Mouse (Mus musculus): ENCODE measurements at regions not wholly inside any gene's neighbourhood (a gene's known extent, or its start where the extent isn't known, plus 50 kb on each side); places are given as distances from the start of the nearest gene placed in this dataset.
A peak's percentile ranks its signal among the peaks of the same experiment; 100 is the strongest.

GRCm38 (mm10) chr1:47076423-47076822, 183.8 kb upstream of the Slc39a10 start:
- Histone ChIP-seq H3K27me3 (ENCODE audit: control insufficient read depth, insufficient read depth, low read length) (no peaks in the 10 kb centered on the region), H3K4me1 (ENCODE audit: control insufficient read depth, insufficient read depth, low read length) (no peaks in the 10 kb centered on the region), H3K36me3 (ENCODE audit: control insufficient read depth, insufficient read depth) (no peaks in the 10 kb centered on the region), H3K27ac (ENCODE audit: low read length) (no peak overlapping the region), H3K4me2 (ENCODE audit: low read depth, low read length) (no peak overlapping the region), H3K9ac (ENCODE audit: low read length) (no peak overlapping the region), H3K9me3 (replicated peaks; ENCODE audit: control insufficient read depth, low read length) (no peaks in the 10 kb centered on the region), H3K4me3 (ENCODE audit: low read length) (no peak overlapping the region)
- 81% methylated on average over 7 of the region's 7 CpGs for WGBS
- no peak for ATAC-seq (replicated peaks; ENCODE audit: extremely low read depth, insufficient read depth, low FRiP score)

- H3K36me3 ChIP-seq (ENCODE audit: control insufficient read depth, insufficient read depth) = no peaks in the 10 kb centered on the region
- H3K9ac ChIP-seq (ENCODE audit: low read length) = no peak overlapping the region
- no peaks in the 10 kb centered on the region for H3K9me3 ChIP-seq (replicated peaks; ENCODE audit: control insufficient read depth, low read length)
- no peaks in the 10 kb centered on the region for H3K27me3 ChIP-seq (ENCODE audit: control insufficient read depth, insufficient read depth, low read length)
- H3K4me2 ChIP-seq (ENCODE audit: low read depth, low read length) = no peak overlapping the region
- no peak overlapping the region for H3K4me3 ChIP-seq (ENCODE audit: low read length)
- no peak overlapping the region for H3K27ac ChIP-seq (ENCODE audit: low read length)
- no peak for ATAC-seq (replicated peaks; ENCODE audit: extremely low read depth, insufficient read depth, low FRiP score)
- H3K4me1 ChIP-seq (ENCODE audit: control insufficient read depth, insufficient read depth, low read length) = no peaks in the 10 kb centered on the region
- WGBS = 60% methylated on average over 1 of the region's 1 CpGs
Measured at GRCm38 (mm10) chr1:47058149-47058548, 165.5 kb upstream of the Slc39a10 start.

GRCm38 (mm10) chr1:47057344-47057743, 164.7 kb upstream of the Slc39a10 start:
- ATAC-seq (replicated peaks; ENCODE audit: extremely low read depth, insufficient read depth, low FRiP score) = no peak
- Histone ChIP-seq H3K4me1 (ENCODE audit: control insufficient read depth, insufficient read depth, low read length) (no peaks in the 10 kb centered on the region), H3K9ac (ENCODE audit: low read length) (no peak overlapping the region), H3K4me3 (ENCODE audit: low read length) (no peak overlapping the region), H3K4me2 (ENCODE audit: low read depth, low read length) (no peak overlapping the region), H3K27me3 (ENCODE audit: control insufficient read depth, insufficient read depth, low read length) (no peaks in the 10 kb centered on the region), H3K27ac (ENCODE audit: low read length) (no peak overlapping the region), H3K9me3 (replicated peaks; ENCODE audit: control insufficient read depth, low read length) (no peaks in the 10 kb centered on the region), H3K36me3 (ENCODE audit: control insufficient read depth, insufficient read depth) (no peaks in the 10 kb centered on the region)
- 70% methylated on average over 3 of the region's 3 CpGs for WGBS

DNA sequence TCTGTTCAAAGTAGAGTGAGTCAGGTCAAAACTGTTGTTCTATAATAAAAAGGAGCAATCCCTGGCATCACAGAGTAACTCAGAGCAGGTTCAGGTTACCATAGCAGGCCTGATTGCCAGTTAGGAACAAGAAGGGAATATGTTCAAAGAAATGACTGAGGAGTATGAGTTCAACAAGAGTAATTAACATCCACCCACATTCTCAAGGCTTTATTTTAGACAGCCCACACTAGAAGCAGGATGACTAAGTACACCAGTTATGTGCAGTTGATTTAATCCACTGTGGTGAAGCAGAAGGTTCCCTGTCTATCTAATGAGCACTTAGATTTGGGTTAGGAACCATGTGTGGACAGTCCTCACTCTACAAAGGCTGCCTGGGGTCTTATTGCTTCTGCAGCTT, 158.5 kb upstream of the Slc39a10 start:
- ATAC-seq (replicated peaks; ENCODE audit: extremely low read depth, insufficient read depth, low FRiP score) = no peak
- Histone ChIP-seq H3K27ac (ENCODE audit: low read length) (no peak overlapping the region), H3K4me1 (ENCODE audit: control insufficient read depth, insufficient read depth, low read length) (no peaks in the 10 kb centered on the region), H3K4me3 (ENCODE audit: low read length) (no peak overlapping the region), H3K27me3 (ENCODE audit: control insufficient read depth, insufficient read depth, low read length) (no peaks in the 10 kb centered on the region), H3K36me3 (ENCODE audit: control insufficient read depth, insufficient read depth) (no peaks in the 10 kb centered on the region), H3K4me2 (ENCODE audit: low read depth, low read length) (no peak overlapping the region), H3K9me3 (replicated peaks; ENCODE audit: control insufficient read depth, low read length) (no peaks in the 10 kb centered on the region), H3K9ac (ENCODE audit: low read length) (no peak overlapping the region)

- H3K9me3 ChIP-seq (replicated peaks; ENCODE audit: control insufficient read depth, low read length) = no peaks in the 10 kb centered on the region
- H3K4me2 ChIP-seq (ENCODE audit: low read depth, low read length) = no peak overlapping the region
- no peak for ATAC-seq (replicated peaks; ENCODE audit: extremely low read depth, insufficient read depth, low FRiP score)
- H3K4me1 ChIP-seq (ENCODE audit: control insufficient read depth, insufficient read depth, low read length) = no peaks in the 10 kb centered on the region
- H3K4me3 ChIP-seq (ENCODE audit: low read length) = no peak overlapping the region
- 63% methylated on average over 1 of the region's 1 CpGs for WGBS
- H3K36me3 ChIP-seq (ENCODE audit: control insufficient read depth, insufficient read depth) = no peaks in the 10 kb centered on the region
- no peaks in the 10 kb centered on the region for H3K27me3 ChIP-seq (ENCODE audit: control insufficient read depth, insufficient read depth, low read length)
- no peak overlapping the region for H3K9ac ChIP-seq (ENCODE audit: low read length)
- no peak overlapping the region for H3K27ac ChIP-seq (ENCODE audit: low read length)
Measured at GRCm38 (mm10) chr1:47050492-47050891, 157.8 kb upstream of the Slc39a10 start.

GRCm38 (mm10) chr1:47037576-47037975, 144.9 kb upstream of the Slc39a10 start:
- Histone ChIP-seq H3K9ac (ENCODE audit: low read length) (no peak overlapping the region), H3K4me3 (ENCODE audit: low read length) (no peak overlapping the region), H3K4me2 (ENCODE audit: low read depth, low read length) (no peak overlapping the region), H3K9me3 (replicated peaks; ENCODE audit: control insufficient read depth, low read length) (no peaks in the 10 kb centered on the region), H3K36me3 (ENCODE audit: control insufficient read depth, insufficient read depth) (no peaks in the 10 kb centered on the region), H3K4me1 (ENCODE audit: control insufficient read depth, insufficient read depth, low read length) (no peaks in the 10 kb centered on the region), H3K27me3 (ENCODE audit: control insufficient read depth, insufficient read depth, low read length) (no peaks in the 10 kb centered on the region), H3K27ac (ENCODE audit: low read length) (no peak overlapping the region)
- WGBS = 47% methylated on average over 2 of the region's 2 CpGs
- no peak for ATAC-seq (replicated peaks; ENCODE audit: extremely low read depth, insufficient read depth, low FRiP score)

DNA sequence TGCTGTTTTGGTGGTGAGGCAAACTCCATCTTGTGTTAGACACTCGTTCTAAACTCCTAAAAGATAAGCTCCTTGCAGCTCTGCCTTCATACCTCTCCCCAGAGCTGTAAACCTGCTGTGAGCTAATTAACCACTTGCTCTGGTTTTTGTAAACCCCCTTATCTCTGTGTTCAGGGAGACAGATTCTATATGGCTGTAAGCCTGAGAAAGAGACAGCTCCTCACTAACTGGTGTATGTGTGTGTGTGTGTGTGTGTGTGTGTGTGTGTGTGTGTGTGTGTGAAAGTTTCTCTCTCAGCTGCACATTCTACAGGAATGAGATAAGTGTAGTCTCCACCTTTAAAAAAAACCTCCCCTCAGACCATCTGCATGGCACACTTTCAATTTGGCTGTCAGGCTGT, 126.7 kb upstream of the Slc39a10 start:
- no peak overlapping the region for H3K9ac ChIP-seq (ENCODE audit: low read length)
- H3K4me3 ChIP-seq (ENCODE audit: low read length) = no peak overlapping the region
- H3K36me3 ChIP-seq (ENCODE audit: control insufficient read depth, insufficient read depth) = no peaks in the 10 kb centered on the region
- no peak overlapping the region for H3K4me2 ChIP-seq (ENCODE audit: low read depth, low read length)
- no peak overlapping the region for H3K27ac ChIP-seq (ENCODE audit: low read length)
- peak; percentile 49; the same call in 1 of the 2 replicates for ATAC-seq (replicated peaks; ENCODE audit: extremely low read depth, insufficient read depth, low FRiP score)
- no peaks in the 10 kb centered on the region for H3K27me3 ChIP-seq (ENCODE audit: control insufficient read depth, insufficient read depth, low read length)
- 0 out of 2 replicates have a peak, but pooled peaks cover 5% of the 10 kb centered on the region for H3K4me1 ChIP-seq (ENCODE audit: control insufficient read depth, insufficient read depth, low read length)
- WGBS = 10% methylated on average over 1 of the region's 1 CpGs
- no peaks in the 10 kb centered on the region for H3K9me3 ChIP-seq (replicated peaks; ENCODE audit: control insufficient read depth, low read length)

GRCm38 (mm10) chr1:47014526-47014925, 121.9 kb upstream of the Slc39a10 start:
- 67% methylated on average over 1 of the region's 1 CpGs for WGBS
- Histone ChIP-seq H3K36me3 (ENCODE audit: control insufficient read depth, insufficient read depth) (no peaks in the 10 kb centered on the region), H3K27ac (ENCODE audit: low read length) (no peak overlapping the region), H3K9me3 (replicated peaks; ENCODE audit: control insufficient read depth, low read length) (no peaks in the 10 kb centered on the region), H3K27me3 (ENCODE audit: control insufficient read depth, insufficient read depth, low read length) (no peaks in the 10 kb centered on the region), H3K9ac (ENCODE audit: low read length) (no peak overlapping the region), H3K4me1 (ENCODE audit: control insufficient read depth, insufficient read depth, low read length) (0 out of 2 replicates have a peak, but pooled peaks cover 4% of the 10 kb centered on the region), H3K4me2 (ENCODE audit: low read depth, low read length) (no peak overlapping the region), H3K4me3 (ENCODE audit: low read length) (no peak overlapping the region)
- ATAC-seq (replicated peaks; ENCODE audit: extremely low read depth, insufficient read depth, low FRiP score) = no peak

GRCm38 (mm10) chr1:47003746-47004145, 111.1 kb upstream of the Slc39a10 start:
- Histone ChIP-seq H3K9ac (ENCODE audit: low read length) (no peak overlapping the region), H3K4me2 (ENCODE audit: low read depth, low read length) (no peak overlapping the region), H3K4me1 (ENCODE audit: control insufficient read depth, insufficient read depth, low read length) (no peaks in the 10 kb centered on the region), H3K9me3 (replicated peaks; ENCODE audit: control insufficient read depth, low read length) (no peaks in the 10 kb centered on the region), H3K4me3 (ENCODE audit: low read length) (no peak overlapping the region), H3K36me3 (ENCODE audit: control insufficient read depth, insufficient read depth) (no peaks in the 10 kb centered on the region), H3K27me3 (ENCODE audit: control insufficient read depth, insufficient read depth, low read length) (no peaks in the 10 kb centered on the region), H3K27ac (ENCODE audit: low read length) (no peak overlapping the region)
- 76% methylated on average over 5 of the region's 5 CpGs for WGBS
- ATAC-seq (replicated peaks; ENCODE audit: extremely low read depth, insufficient read depth, low FRiP score) = no peak

- Histone ChIP-seq H3K36me3 (ENCODE audit: control insufficient read depth, insufficient read depth) (no peaks in the 10 kb centered on the region), H3K4me1 (ENCODE audit: control insufficient read depth, insufficient read depth, low read length) (no peaks in the 10 kb centered on the region), H3K27me3 (ENCODE audit: control insufficient read depth, insufficient read depth, low read length) (no peaks in the 10 kb centered on the region), H3K27ac (ENCODE audit: low read length) (no peak overlapping the region), H3K9ac (ENCODE audit: low read length) (no peak overlapping the region), H3K9me3 (replicated peaks; ENCODE audit: control insufficient read depth, low read length) (no peaks in the 10 kb centered on the region), H3K4me3 (ENCODE audit: low read length) (no peak overlapping the region), H3K4me2 (ENCODE audit: low read depth, low read length) (no peak overlapping the region)
- WGBS = 52% methylated on average over 3 of the region's 3 CpGs
- ATAC-seq (replicated peaks; ENCODE audit: extremely low read depth, insufficient read depth, low FRiP score) = no peak
Measured at GRCm38 (mm10) chr1:46999337-46999736, 106.7 kb upstream of the Slc39a10 start.

Data from heart, embryonic 16.5 days (tissue).